Mouse (Mus musculus): ENCODE data around the gene Ptpdc1.

Ptpdc1 gene

DNA sequence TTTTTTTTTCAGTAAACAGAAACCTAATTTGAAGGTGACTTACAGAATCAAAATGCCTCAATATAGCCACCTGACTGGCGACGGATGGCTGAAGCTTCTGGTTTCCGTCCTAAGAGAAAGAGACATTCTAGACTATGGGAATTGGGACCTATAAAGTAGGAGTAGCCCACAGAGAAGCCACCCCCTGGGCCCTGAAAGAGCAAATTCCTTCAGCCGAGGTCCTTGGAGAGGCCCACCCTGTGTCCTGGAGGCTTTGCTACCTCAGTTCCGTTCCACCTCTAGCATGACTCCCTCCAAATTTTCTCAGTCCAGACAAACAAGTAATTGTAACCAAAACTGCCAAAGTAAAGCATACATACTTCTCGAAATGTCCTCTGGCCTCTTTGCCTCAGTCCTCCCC, 77.8 kb downstream of the Ptpdc1 start:
- no peak for DNase-seq (ENCODE audit: low read depth, low spot score)

DNA sequence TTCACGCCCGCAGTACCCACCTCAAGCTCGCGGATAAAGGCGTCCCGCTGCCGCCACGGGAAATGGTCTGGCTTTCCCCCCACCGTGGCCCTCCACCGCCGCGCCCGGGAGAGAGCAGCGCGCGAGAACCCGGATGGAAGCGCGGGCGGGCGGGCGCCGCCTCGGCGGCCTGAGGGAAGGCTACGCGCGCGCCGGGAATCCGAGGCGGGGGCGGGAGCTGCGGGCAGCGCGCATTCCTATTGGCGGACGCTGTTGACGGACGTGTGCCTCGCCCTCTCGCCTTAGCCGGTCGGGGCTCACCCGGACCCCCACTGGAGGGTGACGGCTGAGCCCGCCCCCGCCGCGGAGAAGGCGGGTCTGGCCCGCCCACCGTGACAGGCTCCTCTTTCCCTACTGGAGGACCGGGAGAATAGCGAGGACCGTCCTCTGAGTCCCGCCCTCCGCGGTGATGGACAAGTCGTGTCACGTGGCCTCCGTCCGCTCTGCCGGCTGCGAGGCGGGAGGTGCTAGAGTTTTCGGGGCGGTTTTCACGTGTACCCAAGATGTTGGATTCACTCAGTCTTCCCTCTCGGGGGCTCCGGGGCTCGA, 79.0 kb downstream of the Ptpdc1 start:
- DNase-seq (ENCODE audit: low read depth, low spot score) = peak; percentile 100

DNA sequence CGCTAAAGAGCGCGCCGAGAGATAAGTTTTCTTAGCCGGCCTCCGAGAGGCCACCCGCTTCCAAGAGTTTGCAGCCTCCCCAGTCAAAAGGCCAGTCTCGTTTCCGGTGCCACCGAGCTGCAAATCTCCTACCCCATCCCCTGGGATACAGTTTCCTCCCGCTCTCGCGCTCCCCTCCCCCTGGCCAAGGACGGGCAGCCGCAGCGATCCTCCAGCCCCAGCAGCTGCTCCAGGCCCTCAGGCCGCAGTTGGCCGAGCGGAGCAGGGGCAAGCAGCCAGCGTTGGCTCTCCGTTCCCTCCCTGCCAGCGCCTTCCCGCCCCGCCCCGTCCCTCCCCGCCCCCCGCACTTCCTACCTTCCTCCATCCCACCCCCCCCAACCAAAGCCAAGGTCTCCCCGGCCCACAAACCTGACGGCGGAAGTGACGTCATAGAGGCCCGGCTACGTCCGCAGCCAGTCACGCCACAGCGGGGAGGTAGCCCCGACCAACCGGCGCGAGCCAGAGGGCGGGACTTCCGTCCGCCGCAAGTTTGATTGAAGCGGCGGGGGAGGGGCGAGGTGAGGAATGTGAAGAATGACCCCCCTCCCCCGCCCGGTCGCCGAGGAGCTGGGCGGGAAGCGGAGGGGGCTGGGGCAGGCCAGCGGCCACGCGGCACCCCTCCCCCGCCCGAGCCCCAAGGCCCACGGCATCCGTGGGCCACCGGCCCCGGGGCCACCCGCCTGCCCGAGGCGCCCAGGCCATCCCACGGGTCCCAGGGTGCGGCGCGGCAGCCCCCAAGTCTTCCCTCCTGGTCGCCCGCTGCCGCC, 79.8 kb downstream of the Ptpdc1 start:
- DNase-seq (ENCODE audit: low read depth, low spot score) = peak; percentile 100

DNA sequence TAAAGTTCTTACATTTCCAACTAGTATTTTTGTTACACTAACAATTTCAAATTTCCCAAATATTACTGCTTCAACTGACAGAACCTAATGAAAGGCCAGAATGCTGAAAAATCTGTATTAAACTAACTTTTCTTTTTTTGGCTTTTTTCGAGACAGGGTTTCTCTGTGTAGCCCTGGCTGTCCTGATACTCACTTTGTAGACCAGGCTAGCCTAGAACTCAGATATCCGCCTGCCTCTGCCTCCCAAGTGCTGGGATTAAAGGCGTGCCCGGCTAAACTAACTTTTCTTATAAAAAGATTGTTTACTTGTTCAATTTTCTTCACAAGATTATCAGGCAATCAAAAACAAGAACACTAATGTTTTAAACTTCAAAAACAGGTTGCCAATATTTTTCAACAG, 80.6 kb downstream of the Ptpdc1 start:
- no peak for DNase-seq (ENCODE audit: low read depth, low spot score)

DNA sequence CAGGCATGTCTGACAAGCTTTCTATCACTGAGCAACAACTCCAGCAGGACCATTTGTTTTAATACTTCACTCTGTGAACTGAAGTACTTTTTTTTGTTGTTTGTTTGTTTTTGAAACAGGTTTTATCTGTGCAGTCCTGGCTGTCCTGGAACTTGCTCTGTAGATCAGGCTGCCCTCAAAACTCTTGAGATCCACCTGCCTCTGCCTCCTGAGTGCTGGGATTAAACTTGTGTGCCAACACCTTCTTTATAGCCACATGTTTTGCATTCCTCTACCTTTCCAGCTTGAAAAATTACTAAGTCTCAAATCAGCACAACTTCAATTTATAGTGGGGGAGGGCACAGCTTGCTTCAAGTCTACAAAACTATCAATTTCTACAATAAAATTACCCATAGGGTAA, 81.1 kb downstream of the Ptpdc1 start:
- DNase-seq (ENCODE audit: low read depth, low spot score) = no peak

DNA sequence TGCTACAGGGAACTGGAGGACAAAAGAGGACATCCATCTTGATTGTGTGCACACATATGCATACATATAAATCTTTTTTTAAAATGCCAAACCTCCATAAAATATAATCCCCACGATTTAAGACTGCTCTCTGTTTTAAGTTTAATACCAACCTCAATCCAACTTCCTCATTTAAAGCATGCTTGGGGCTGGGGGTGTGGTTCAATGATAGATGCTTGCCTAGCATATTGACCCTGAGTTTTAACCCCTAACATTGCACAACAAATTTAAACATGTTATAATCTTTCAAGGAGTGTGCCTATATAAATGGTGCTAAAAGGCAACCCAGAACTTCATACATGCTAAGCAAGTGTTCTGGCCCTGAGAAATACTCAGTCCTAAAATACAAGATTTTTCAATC, 85.0 kb downstream of the Ptpdc1 start:
- DNase-seq (ENCODE audit: low read depth, low spot score) = no peak

DNA sequence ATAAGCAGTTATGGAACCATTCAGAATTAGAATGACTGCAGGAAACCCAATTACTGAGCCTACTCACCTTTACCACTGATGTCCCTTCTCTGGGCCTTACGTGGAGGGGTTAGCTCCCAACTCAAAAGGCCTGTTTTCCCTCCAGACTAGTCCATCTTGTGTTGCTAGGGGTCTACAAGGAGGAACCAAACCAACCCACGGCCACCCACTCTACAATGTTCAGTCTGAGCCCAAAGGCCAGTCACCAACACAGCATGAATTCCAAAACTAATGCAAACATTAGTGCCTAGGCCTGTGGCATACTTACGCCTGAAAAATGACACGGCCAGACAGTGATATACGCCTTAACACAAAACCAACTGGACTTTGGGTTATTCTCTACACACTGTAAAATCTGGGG, 92.0 kb downstream of the Ptpdc1 start:
- DNase-seq (ENCODE audit: low read depth, low spot score) = no peak

DNA sequence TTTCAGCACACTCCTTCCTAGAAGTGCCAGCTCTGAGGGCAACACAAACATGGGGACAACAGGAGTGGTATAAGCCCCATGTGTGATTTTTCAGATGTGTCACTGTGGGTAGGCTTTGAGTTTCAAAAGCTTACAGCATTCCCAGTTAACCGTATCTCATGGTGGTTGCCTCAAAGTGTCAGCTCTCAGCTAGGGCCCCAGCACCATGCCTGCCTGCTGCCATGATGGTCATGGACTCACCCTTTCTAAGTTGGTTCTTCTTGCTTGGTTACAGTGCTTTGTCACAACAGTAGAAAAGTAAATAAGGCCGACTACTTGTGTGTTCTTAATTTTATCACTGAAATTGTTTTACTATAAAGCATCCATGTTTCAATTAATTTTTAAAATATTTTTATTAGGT, 94.0 kb downstream of the Ptpdc1 start:
- no peak for DNase-seq (ENCODE audit: low read depth, low spot score)

DNA sequence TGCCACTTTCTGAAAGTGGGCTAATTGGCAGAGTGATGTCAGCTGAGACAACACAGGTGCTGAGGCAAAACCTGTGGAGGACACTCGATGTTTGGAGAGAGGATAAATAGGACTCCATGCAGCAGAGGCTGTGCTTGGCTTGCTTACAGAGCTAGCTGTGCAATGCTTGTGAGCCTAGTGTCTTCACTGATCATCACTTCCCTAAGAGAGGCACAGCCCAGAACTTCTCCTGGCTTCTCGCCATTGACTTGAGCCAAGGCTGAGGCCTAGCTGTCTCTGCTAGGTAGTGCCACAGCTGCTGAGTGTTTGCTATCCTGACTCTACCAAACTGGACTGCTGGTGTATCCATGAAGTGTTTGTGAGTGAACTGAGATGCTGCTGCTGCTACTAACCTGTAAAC, 94.8 kb downstream of the Ptpdc1 start:
- peak; percentile 64 for DNase-seq (ENCODE audit: low read depth, low spot score)

DNA sequence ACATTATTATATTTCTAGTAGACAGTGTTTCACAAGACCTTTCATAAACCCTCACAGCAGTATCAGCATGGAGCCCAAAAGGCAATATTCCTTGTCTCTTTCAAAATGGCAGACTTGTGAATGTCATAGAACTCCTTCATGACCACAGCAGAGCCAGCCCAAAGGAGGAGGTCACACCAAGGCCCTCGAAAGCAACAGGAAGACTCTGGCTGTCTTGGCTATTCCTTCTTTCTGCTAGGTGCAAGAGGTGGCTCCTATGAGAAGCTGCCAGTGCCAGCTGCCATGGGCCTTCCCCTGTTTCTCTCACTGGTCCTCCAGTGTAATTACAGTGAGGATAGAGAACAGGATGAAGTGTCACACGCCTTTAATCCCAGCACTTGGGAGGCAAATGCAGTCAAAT, 96.4 kb downstream of the Ptpdc1 start:
- no peak for DNase-seq (ENCODE audit: low read depth, low spot score)

DNA sequence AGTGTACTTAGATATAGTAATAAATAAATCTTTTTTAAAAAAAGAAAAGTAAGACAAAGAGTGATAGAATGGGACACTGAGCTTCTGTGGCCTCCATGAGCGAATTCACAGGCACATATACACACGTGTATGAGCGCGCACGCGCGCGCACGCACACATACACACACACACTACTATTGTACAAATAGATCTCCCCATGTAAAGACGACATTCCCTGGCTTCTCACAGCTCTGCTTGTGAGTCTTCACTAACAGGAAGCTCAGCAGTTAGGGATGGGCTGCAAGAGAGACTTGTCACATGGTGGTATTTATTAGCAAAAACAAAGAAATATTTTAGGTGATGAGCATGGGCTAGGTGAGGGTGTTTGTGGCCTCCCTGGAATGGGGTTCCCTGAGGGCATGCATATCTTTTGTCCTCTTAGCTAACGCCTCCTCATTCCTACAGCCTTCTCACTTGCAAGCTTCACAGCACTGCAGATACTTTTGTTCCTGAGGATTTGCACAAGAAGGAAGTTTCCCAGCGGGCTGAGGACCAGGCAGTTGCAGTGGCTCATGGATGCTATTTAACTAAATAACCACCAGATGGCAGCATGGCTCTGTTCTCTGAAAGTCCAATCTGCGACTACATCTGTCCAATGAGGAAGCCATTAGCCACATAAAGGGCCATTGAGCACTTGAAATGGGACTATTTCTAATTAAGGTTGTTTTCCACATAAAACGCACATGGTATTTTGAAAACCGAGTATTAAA, 97.2 kb downstream of the Ptpdc1 start:
- DNase-seq (ENCODE audit: low read depth, low spot score) = peak; percentile 76

Data from skeletal muscle tissue, adult 2 months (tissue).